Mouse (Mus musculus): ENCODE measurements around the gene 6430550D23Rik. TPM values are rescaled to one million over a fixed set of nuclear protein-coding genes. Genes with fewer than 3 reads are reported as not detected.
A peak's percentile ranks its signal among the peaks of the same experiment; 100 is the strongest.

Gene 6430550D23Rik
- polyA plus RNA-seq, 1 experiment, result 2.4 TPM

GRCm38 (mm10) chr2:156021765-156022164 is 14.0 kb upstream of the 6430550D23Rik start:
- no peak overlapping the region for H3K27ac ChIP-seq (ENCODE audit: insufficient read depth, low read length)
- no peaks in the 10 kb centered on the region for H3K27me3 ChIP-seq (ENCODE audit: control insufficient read depth, insufficient read depth, low read length, poor library complexity, severe bottlenecking)
- H3K9me3 ChIP-seq (replicated peaks; ENCODE audit: control insufficient read depth, insufficient read depth, low read length, poor library complexity, severe bottlenecking), result no peaks in the 10 kb centered on the region
- 0 out of 2 replicates have a peak, but pooled peaks cover 2% of the 10 kb centered on the region for H3K36me3 ChIP-seq (ENCODE audit: control insufficient read depth, insufficient read depth, low read length, poor library complexity, severe bottlenecking)
- H3K4me1 ChIP-seq (ENCODE audit: control insufficient read depth, insufficient read depth, low read length), result no peaks in the 10 kb centered on the region
- no peak overlapping the region for H3K4me3 ChIP-seq (ENCODE audit: low read depth, low read length)
- TF ChIP-seq CTCF (IDR thresholded peaks at IDR 0.05; ENCODE audit: low read depth, low read length) (no peak), POLR2A (IDR thresholded peaks at IDR 0.05; ENCODE audit: insufficient read depth, low read length) (no peak), EP300 (IDR thresholded peaks at IDR 0.05; ENCODE audit: insufficient read depth, low read depth, low read length) (no peak)
- no peak overlapping the region for H3K9ac ChIP-seq (ENCODE audit: low read depth, poor library complexity, severe bottlenecking)

- Histone ChIP-seq H3K4me3 (ENCODE audit: low read depth, low read length) (no peak overlapping the region), H3K27ac (ENCODE audit: insufficient read depth, low read length) (no peak overlapping the region), H3K27me3 (ENCODE audit: control insufficient read depth, insufficient read depth, low read length, poor library complexity, severe bottlenecking) (no peaks in the 10 kb centered on the region), H3K36me3 (ENCODE audit: control insufficient read depth, insufficient read depth, low read length, poor library complexity, severe bottlenecking) (peaks cover 6% of the 10 kb centered on the region; the same call in 1 of the 2 replicates), H3K9ac (ENCODE audit: low read depth, poor library complexity, severe bottlenecking) (no peak overlapping the region), H3K9me3 (replicated peaks; ENCODE audit: control insufficient read depth, insufficient read depth, low read length, poor library complexity, severe bottlenecking) (no peaks in the 10 kb centered on the region), H3K4me1 (ENCODE audit: control insufficient read depth, insufficient read depth, low read length) (no peaks in the 10 kb centered on the region)
- TF ChIP-seq CTCF (IDR thresholded peaks at IDR 0.05; ENCODE audit: low read depth, low read length) (no peak), POLR2A (IDR thresholded peaks at IDR 0.05; ENCODE audit: insufficient read depth, low read length) (no peak), EP300 (IDR thresholded peaks at IDR 0.05; ENCODE audit: insufficient read depth, low read depth, low read length) (no peak)
Measured at GRCm38 (mm10) chr2:156021219-156021618, 13.4 kb upstream of the 6430550D23Rik start.

GRCm38 (mm10) chr2:156018106-156018505 is 10.3 kb upstream of the 6430550D23Rik start:
- Histone ChIP-seq H3K27ac (ENCODE audit: insufficient read depth, low read length) (no peak overlapping the region), H3K4me3 (ENCODE audit: low read depth, low read length) (no peak overlapping the region), H3K36me3 (ENCODE audit: control insufficient read depth, insufficient read depth, low read length, poor library complexity, severe bottlenecking) (peaks cover 6% of the 10 kb centered on the region; the same call in 1 of the 2 replicates), H3K4me1 (ENCODE audit: control insufficient read depth, insufficient read depth, low read length) (no peaks in the 10 kb centered on the region), H3K9ac (ENCODE audit: low read depth, poor library complexity, severe bottlenecking) (no peak overlapping the region), H3K9me3 (replicated peaks; ENCODE audit: control insufficient read depth, insufficient read depth, low read length, poor library complexity, severe bottlenecking) (no peaks in the 10 kb centered on the region), H3K27me3 (ENCODE audit: control insufficient read depth, insufficient read depth, low read length, poor library complexity, severe bottlenecking) (no peaks in the 10 kb centered on the region)
- TF ChIP-seq EP300 (IDR thresholded peaks at IDR 0.05; ENCODE audit: insufficient read depth, low read depth, low read length) (no peak), POLR2A (IDR thresholded peaks at IDR 0.05; ENCODE audit: insufficient read depth, low read length) (no peak), CTCF (IDR thresholded peaks at IDR 0.05; ENCODE audit: low read depth, low read length) (no peak)

GRCm38 (mm10) chr2:156005393-156005792 is 2.4 kb downstream of the 6430550D23Rik start:
- Histone ChIP-seq H3K36me3 (ENCODE audit: control insufficient read depth, insufficient read depth, low read length, poor library complexity, severe bottlenecking) (0 out of 2 replicates have a peak, but pooled peaks cover 3% of the 10 kb centered on the region), H3K27ac (ENCODE audit: insufficient read depth, low read length) (no peak overlapping the region), H3K9ac (ENCODE audit: low read depth, poor library complexity, severe bottlenecking) (no peak overlapping the region), H3K4me3 (ENCODE audit: low read depth, low read length) (no peak overlapping the region), H3K9me3 (replicated peaks; ENCODE audit: control insufficient read depth, insufficient read depth, low read length, poor library complexity, severe bottlenecking) (no peaks in the 10 kb centered on the region), H3K27me3 (ENCODE audit: control insufficient read depth, insufficient read depth, low read length, poor library complexity, severe bottlenecking) (no peaks in the 10 kb centered on the region), H3K4me1 (ENCODE audit: control insufficient read depth, insufficient read depth, low read length) (no peaks in the 10 kb centered on the region)
- TF ChIP-seq CTCF (IDR thresholded peaks at IDR 0.05; ENCODE audit: low read depth, low read length), result peak; percentile 15
- no peak for TF ChIP-seq POLR2A (IDR thresholded peaks at IDR 0.05; ENCODE audit: insufficient read depth, low read length)
- TF ChIP-seq EP300 (IDR thresholded peaks at IDR 0.05; ENCODE audit: insufficient read depth, low read depth, low read length), result no peak

- TF ChIP-seq CTCF (IDR thresholded peaks at IDR 0.05; ENCODE audit: low read depth, low read length) (no peak), POLR2A (IDR thresholded peaks at IDR 0.05; ENCODE audit: insufficient read depth, low read length) (no peak), EP300 (IDR thresholded peaks at IDR 0.05; ENCODE audit: insufficient read depth, low read depth, low read length) (no peak)
- H3K36me3 ChIP-seq (ENCODE audit: control insufficient read depth, insufficient read depth, low read length, poor library complexity, severe bottlenecking), result peaks cover 17% of the 10 kb centered on the region
- no peak overlapping the region for H3K9ac ChIP-seq (ENCODE audit: low read depth, poor library complexity, severe bottlenecking)
- no peaks in the 10 kb centered on the region for H3K27me3 ChIP-seq (ENCODE audit: control insufficient read depth, insufficient read depth, low read length, poor library complexity, severe bottlenecking)
- no peak overlapping the region for H3K4me3 ChIP-seq (ENCODE audit: low read depth, low read length)
- no peaks in the 10 kb centered on the region for H3K4me1 ChIP-seq (ENCODE audit: control insufficient read depth, insufficient read depth, low read length)
- H3K27ac ChIP-seq (ENCODE audit: insufficient read depth, low read length), result no peak overlapping the region
- 0 out of 2 replicates have a peak, but pooled peaks cover 2% of the 10 kb centered on the region for H3K9me3 ChIP-seq (replicated peaks; ENCODE audit: control insufficient read depth, insufficient read depth, low read length, poor library complexity, severe bottlenecking)
Measured at GRCm38 (mm10) chr2:155991863-155992321, 15.9 kb downstream of the 6430550D23Rik start.

- TF ChIP-seq EP300 (IDR thresholded peaks at IDR 0.05; ENCODE audit: insufficient read depth, low read depth, low read length), result no peak
- no peak for TF ChIP-seq CTCF (IDR thresholded peaks at IDR 0.05; ENCODE audit: low read depth, low read length)
- no peak for TF ChIP-seq POLR2A (IDR thresholded peaks at IDR 0.05; ENCODE audit: insufficient read depth, low read length)
- H3K9me3 ChIP-seq (replicated peaks; ENCODE audit: control insufficient read depth, insufficient read depth, low read length, poor library complexity, severe bottlenecking), result 0 out of 2 replicates have a peak, but pooled peaks cover 2% of the 10 kb centered on the region
- H3K4me1 ChIP-seq (ENCODE audit: control insufficient read depth, insufficient read depth, low read length), result no peaks in the 10 kb centered on the region
- H3K27ac ChIP-seq (ENCODE audit: insufficient read depth, low read length), result no peak overlapping the region
- H3K9ac ChIP-seq (ENCODE audit: low read depth, poor library complexity, severe bottlenecking), result no peak overlapping the region
- H3K4me3 ChIP-seq (ENCODE audit: low read depth, low read length), result no peak overlapping the region
- H3K36me3 ChIP-seq (ENCODE audit: control insufficient read depth, insufficient read depth, low read length, poor library complexity, severe bottlenecking), result peaks cover 24% of the 10 kb centered on the region
- no peaks in the 10 kb centered on the region for H3K27me3 ChIP-seq (ENCODE audit: control insufficient read depth, insufficient read depth, low read length, poor library complexity, severe bottlenecking)
Measured at GRCm38 (mm10) chr2:155991151-155991550, 16.6 kb downstream of the 6430550D23Rik start.

Data from ES-Bruce4 (cell line).